8 mouse cellular contexts compared by ENCODE assay signal in the genomic region with DNA sequence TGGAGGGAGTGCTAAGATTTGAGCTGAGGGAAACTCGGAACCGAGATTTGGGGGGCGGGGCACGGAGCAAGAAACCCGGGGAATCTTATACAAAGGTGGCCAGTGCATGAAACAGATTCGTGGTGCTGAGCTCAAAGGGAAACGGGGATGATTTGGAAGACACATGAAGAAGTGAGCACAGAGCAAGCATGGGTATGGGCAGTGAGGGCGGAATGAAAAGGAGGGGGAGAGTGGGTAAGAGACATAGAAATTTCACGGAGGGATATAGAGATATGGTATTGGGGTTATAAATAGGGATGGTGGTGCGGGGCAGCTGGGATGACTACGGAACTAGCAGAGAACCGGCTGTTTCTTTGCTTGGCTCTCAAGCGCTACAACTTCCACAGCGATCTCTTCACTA. TPM values are rescaled to one million over a fixed set of nuclear protein-coding genes. Genes with fewer than 3 reads are reported as not detected.
DNase-seq lines count a peak whose midpoint lies in the region; ATAC-seq and TF ChIP-seq lines count a peak whose summit lies in the region.

No protein-coding gene starts in this region.

- no peak for TF ChIP-seq POLR2A in thymus, adult 2 months (IDR thresholded peaks at IDR 0.05; ENCODE audit: control insufficient read depth, extremely low read depth, insufficient read depth, low read length, poor library complexity)

- H3K4me3 ChIP-seq in heart, embryonic 15.5 days: peak overlapping the region; percentile 61
- peak overlapping the region; percentile 47 for H3K4me3 ChIP-seq in thymus, adult 2 months (ENCODE audit: control insufficient read depth, insufficient read depth, low read length)
- H3K4me3 ChIP-seq in neural tube, embryonic 14.5 days (ENCODE audit: low read depth, low read length): peak overlapping the region; percentile 46

- H3K4me2 ChIP-seq in heart, embryonic 15.5 days: peak overlapping the region; percentile 73
- H3K4me2 ChIP-seq in neural tube, embryonic 14.5 days (ENCODE audit: low read depth, low read length): peak overlapping the region; percentile 44

- no peaks in the 10 kb centered on the region for H3K27me3 ChIP-seq in heart, embryonic 15.5 days
- no peaks in the 10 kb centered on the region for H3K27me3 ChIP-seq in thymus, adult 2 months (ENCODE audit: control insufficient read depth, insufficient read depth, low read length)
- H3K27me3 ChIP-seq in neural tube, embryonic 14.5 days (ENCODE audit: control insufficient read depth, insufficient read depth, low read length): no peaks in the 10 kb centered on the region

- no peak for TF ChIP-seq CTCF in thymus, adult 2 months (IDR thresholded peaks at IDR 0.05; ENCODE audit: borderline replicate concordance, control insufficient read depth, extremely low read depth, insufficient read depth, low read length, poor library complexity)

- peak overlapping the region; percentile 50 for H3K9ac ChIP-seq in heart, embryonic 15.5 days
- H3K9ac ChIP-seq in neural tube, embryonic 14.5 days (replicated peaks; ENCODE audit: low read depth, low read length): peak overlapping the region; percentile 52; the same call in 1 of the 2 replicates

- no peaks in the 10 kb centered on the region for H3K36me3 ChIP-seq in heart, embryonic 15.5 days
- no peaks in the 10 kb centered on the region for H3K36me3 ChIP-seq in thymus, adult 2 months (ENCODE audit: control insufficient read depth, insufficient read depth, low read length)
- H3K36me3 ChIP-seq in neural tube, embryonic 14.5 days (ENCODE audit: control insufficient read depth, insufficient read depth, low read length): no peaks in the 10 kb centered on the region

- ATAC-seq in heart, embryonic 15.5 days (replicated peaks; ENCODE audit: insufficient number of reproducible peaks, insufficient read depth, low FRiP score, low read depth): no peak
- peak; percentile 80 for ATAC-seq in neural tube, embryonic 14.5 days (ENCODE audit: low read depth)

- no peak for DNase-seq in heart, postnatal 10 days
- DNase-seq in thymus, adult 2 months: no peak
- no peak for DNase-seq in thymus, postnatal 10 days (ENCODE audit: low spot score in 2 of 2)
- peak; percentile 0 for DNase-seq in large intestine, adult 2 months (ENCODE audit: low read depth, low spot score)
- DNase-seq in spleen, postnatal 4 days (ENCODE audit: low spot score in 2 of 2): no peak
- DNase-seq in Muller cell, postnatal 12 days (ENCODE audit: inconsistent ontology term): no peak

- 12% methylated on average over 14 of the region's 14 CpGs for WGBS in heart, embryonic 15.5 days
- 15% methylated on average over 14 of the region's 14 CpGs for WGBS in thymus, adult 2 months
- WGBS in large intestine, adult 2 months: 17% methylated on average over 14 of the region's 14 CpGs
- WGBS in neural tube, embryonic 14.5 days: 30% methylated on average over 14 of the region's 14 CpGs

- intact Hi-C loops in heart, postnatal 10 days (cut with DNase I): no loop called here

- no peaks in the 10 kb centered on the region for H3K9me3 ChIP-seq in heart, embryonic 15.5 days (replicated peaks)
- H3K9me3 ChIP-seq in neural tube, embryonic 14.5 days (ENCODE audit: control insufficient read depth, low read length): no peaks in the 10 kb centered on the region

- H3K4me1 ChIP-seq in heart, embryonic 15.5 days (replicated peaks): no peaks in the 10 kb centered on the region
- H3K4me1 ChIP-seq in thymus, adult 2 months (replicated peaks; ENCODE audit: control insufficient read depth, insufficient read depth, low read length): peaks cover 2% of the 10 kb centered on the region; the same call in 1 of the 2 replicates
- H3K4me1 ChIP-seq in neural tube, embryonic 14.5 days (ENCODE audit: control insufficient read depth, insufficient read depth, low read length): no peaks in the 10 kb centered on the region

- no peak overlapping the region for H3K27ac ChIP-seq in heart, embryonic 15.5 days
- no peak overlapping the region for H3K27ac ChIP-seq in thymus, adult 2 months (ENCODE audit: control insufficient read depth, insufficient read depth, low read length)
- H3K27ac ChIP-seq in neural tube, embryonic 14.5 days (ENCODE audit: low read depth, low read length): no peak overlapping the region; the same call in 1 of the 2 replicates

RNA-seq across cellular contexts. Expression of a gene that starts 0.6 kb away (rescaled TPM):
- polyA plus RNA-seq in heart, embryonic 15.5 days (2015; fragmentation: Nextera tagmentation; extraction: Ambion mirVana): 5.0 and 5.2 TPM in 2 replicates
- under 1 TPM; 0.53 to 0.72 TPM for total RNA-seq in heart, postnatal 10 days (2021)
- polyA plus RNA-seq in thymus, adult 2 months (2012; rRNA removed): 0.36 and 1.2 TPM in 2 replicates
- 0.19 and 0.27 TPM in 2 replicates for polyA plus RNA-seq in large intestine, adult 2 months (2012; rRNA removed)
- 23.4 and 27.5 TPM in 2 replicates for polyA plus RNA-seq in neural tube, embryonic 14.5 days (2014; fragmentation: Nextera tagmentation; extraction: Ambion mirVana)
